Mouse (Mus musculus): ENCODE measurements at regions not wholly inside any gene's neighbourhood (a gene's known extent, or its start where the extent isn't known, plus 50 kb on each side); places are given as distances from the start of the nearest gene placed in this dataset.

- Histone ChIP-seq H3K4me3 (replicated peaks; ENCODE audit: insufficient read depth, low read depth, low read length) (no peak overlapping the region), H3K27me3 (ENCODE audit: control insufficient read depth, insufficient read depth, low read length) (no peaks in the 10 kb centered on the region), H3K4me1 (ENCODE audit: control insufficient read depth, insufficient read depth, low read length) (no peaks in the 10 kb centered on the region), H3K27ac (ENCODE audit: insufficient read depth, low read length) (no peak overlapping the region)
- no peak for DNase-seq
- no peak for TF ChIP-seq CTCF (IDR thresholded peaks at IDR 0.05; ENCODE audit: borderline replicate concordance, insufficient read depth, low read depth, low read length)
- TF ChIP-seq POLR2A (IDR thresholded peaks at IDR 0.05; ENCODE audit: borderline replicate concordance, insufficient read depth, low read length): no peak
- WGBS: 87% methylated on average over 12 of the region's 12 CpGs
These were observed 217.4 kb downstream of the Cd83 start for GRCm38 (mm10) chr13:44001861-44002545.

- no peak for DNase-seq
- Histone ChIP-seq H3K27ac (ENCODE audit: insufficient read depth, low read length) (no peak overlapping the region), H3K27me3 (ENCODE audit: control insufficient read depth, insufficient read depth, low read length) (no peaks in the 10 kb centered on the region), H3K4me1 (ENCODE audit: control insufficient read depth, insufficient read depth, low read length) (no peaks in the 10 kb centered on the region), H3K4me3 (replicated peaks; ENCODE audit: insufficient read depth, low read depth, low read length) (no peak overlapping the region)
- WGBS: 77% methylated on average over 2 of the region's 2 CpGs
- TF ChIP-seq POLR2A (IDR thresholded peaks at IDR 0.05; ENCODE audit: borderline replicate concordance, insufficient read depth, low read length) (no peak), CTCF (IDR thresholded peaks at IDR 0.05; ENCODE audit: borderline replicate concordance, insufficient read depth, low read depth, low read length) (no peak)
These were observed 228.3 kb downstream of the Cd83 start for GRCm38 (mm10) chr13:44012868-44013267.

DNA sequence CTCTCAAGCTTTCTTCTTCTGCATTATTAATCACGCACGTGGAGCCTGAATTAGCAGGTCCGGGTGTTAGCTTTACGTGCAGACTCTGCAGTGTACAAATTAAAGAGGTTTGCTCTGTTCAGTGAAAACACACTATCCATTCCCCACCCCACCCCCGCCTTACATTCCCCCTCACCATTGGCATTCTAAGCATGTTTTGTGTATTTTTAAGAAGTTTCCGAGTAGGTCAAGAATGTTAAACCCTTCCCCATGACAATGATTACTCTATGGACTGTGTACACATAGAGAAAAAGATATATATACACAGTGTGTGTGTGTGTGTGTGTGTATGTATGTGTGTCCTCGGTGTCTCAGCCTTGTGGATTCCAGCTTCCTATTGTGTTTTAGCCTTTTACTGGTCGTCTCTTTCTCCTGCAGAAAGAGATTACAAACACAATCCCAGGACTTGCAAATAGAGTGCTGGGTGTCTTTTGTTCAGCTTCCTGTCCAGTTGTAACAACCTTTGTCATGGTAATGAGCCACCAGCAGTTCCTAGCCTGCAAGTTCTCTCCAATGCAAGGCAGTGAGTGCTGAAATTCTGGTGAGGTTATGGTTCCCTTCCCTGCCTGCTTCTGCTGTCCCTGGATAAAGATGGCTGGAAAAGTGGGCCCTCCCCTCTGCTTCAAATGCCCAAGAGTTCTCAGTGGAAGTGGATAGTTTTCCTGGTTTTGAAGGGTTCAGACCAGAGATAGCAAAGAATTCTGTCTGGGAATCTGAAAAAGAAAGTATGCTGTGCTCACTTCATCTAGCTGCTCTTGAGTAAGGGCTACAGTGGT lies 234.1 kb downstream of the Cd83 start:
- Histone ChIP-seq H3K27ac (ENCODE audit: insufficient read depth, low read length) (no peak overlapping the region), H3K27me3 (ENCODE audit: control insufficient read depth, insufficient read depth, low read length) (no peaks in the 10 kb centered on the region), H3K4me1 (ENCODE audit: control insufficient read depth, insufficient read depth, low read length) (no peaks in the 10 kb centered on the region), H3K4me3 (replicated peaks; ENCODE audit: insufficient read depth, low read depth, low read length) (no peak overlapping the region)
- no peak for TF ChIP-seq POLR2A (IDR thresholded peaks at IDR 0.05; ENCODE audit: borderline replicate concordance, insufficient read depth, low read length)
- no peak for TF ChIP-seq CTCF (IDR thresholded peaks at IDR 0.05; ENCODE audit: borderline replicate concordance, insufficient read depth, low read depth, low read length)
- DNase-seq: no peak
- WGBS: 51% methylated on average over 8 of the region's 8 CpGs

DNA sequence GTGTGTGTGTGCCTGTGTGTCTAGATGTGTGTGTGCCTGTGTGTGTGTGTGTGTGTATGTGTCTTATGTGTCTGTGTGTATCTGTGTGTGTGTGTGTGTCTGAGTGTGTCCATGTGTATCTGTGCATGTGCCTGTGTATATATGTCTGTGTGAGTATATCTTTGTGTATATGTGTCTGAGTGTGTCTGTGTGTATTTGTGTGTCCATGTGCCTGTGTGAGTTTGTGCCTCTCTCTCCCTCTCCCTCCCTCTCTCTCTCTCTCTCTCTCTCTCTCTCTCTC lies 234.7 kb downstream of the Cd83 start:
- DNase-seq: no peak
- no peak for TF ChIP-seq CTCF (IDR thresholded peaks at IDR 0.05; ENCODE audit: borderline replicate concordance, insufficient read depth, low read depth, low read length)
- no peak for TF ChIP-seq POLR2A (IDR thresholded peaks at IDR 0.05; ENCODE audit: borderline replicate concordance, insufficient read depth, low read length)
- Histone ChIP-seq H3K4me3 (replicated peaks; ENCODE audit: insufficient read depth, low read depth, low read length) (no peak overlapping the region), H3K27me3 (ENCODE audit: control insufficient read depth, insufficient read depth, low read length) (no peaks in the 10 kb centered on the region), H3K4me1 (ENCODE audit: control insufficient read depth, insufficient read depth, low read length) (no peaks in the 10 kb centered on the region), H3K27ac (ENCODE audit: insufficient read depth, low read length) (no peak overlapping the region)

GRCm38 (mm10) chr13:44020851-44021250 lies 236.3 kb downstream of the Cd83 start:
- 73% methylated on average over 7 of the region's 7 CpGs for WGBS
- Histone ChIP-seq H3K27ac (ENCODE audit: insufficient read depth, low read length) (no peak overlapping the region), H3K4me1 (ENCODE audit: control insufficient read depth, insufficient read depth, low read length) (no peaks in the 10 kb centered on the region), H3K27me3 (ENCODE audit: control insufficient read depth, insufficient read depth, low read length) (no peaks in the 10 kb centered on the region), H3K4me3 (replicated peaks; ENCODE audit: insufficient read depth, low read depth, low read length) (no peak overlapping the region)
- no peak for DNase-seq
- no peak for TF ChIP-seq CTCF (IDR thresholded peaks at IDR 0.05; ENCODE audit: borderline replicate concordance, insufficient read depth, low read depth, low read length)
- no peak for TF ChIP-seq POLR2A (IDR thresholded peaks at IDR 0.05; ENCODE audit: borderline replicate concordance, insufficient read depth, low read length)

GRCm38 (mm10) chr13:44022106-44022505 lies 237.5 kb downstream of the Cd83 start:
- TF ChIP-seq POLR2A (IDR thresholded peaks at IDR 0.05; ENCODE audit: borderline replicate concordance, insufficient read depth, low read length): no peak
- TF ChIP-seq CTCF (IDR thresholded peaks at IDR 0.05; ENCODE audit: borderline replicate concordance, insufficient read depth, low read depth, low read length): no peak
- Histone ChIP-seq H3K27ac (ENCODE audit: insufficient read depth, low read length) (no peak overlapping the region), H3K4me1 (ENCODE audit: control insufficient read depth, insufficient read depth, low read length) (no peaks in the 10 kb centered on the region), H3K4me3 (replicated peaks; ENCODE audit: insufficient read depth, low read depth, low read length) (no peak overlapping the region), H3K27me3 (ENCODE audit: control insufficient read depth, insufficient read depth, low read length) (no peaks in the 10 kb centered on the region)
- WGBS: 82% methylated on average over 10 of the region's 10 CpGs
- no peak for DNase-seq

DNA sequence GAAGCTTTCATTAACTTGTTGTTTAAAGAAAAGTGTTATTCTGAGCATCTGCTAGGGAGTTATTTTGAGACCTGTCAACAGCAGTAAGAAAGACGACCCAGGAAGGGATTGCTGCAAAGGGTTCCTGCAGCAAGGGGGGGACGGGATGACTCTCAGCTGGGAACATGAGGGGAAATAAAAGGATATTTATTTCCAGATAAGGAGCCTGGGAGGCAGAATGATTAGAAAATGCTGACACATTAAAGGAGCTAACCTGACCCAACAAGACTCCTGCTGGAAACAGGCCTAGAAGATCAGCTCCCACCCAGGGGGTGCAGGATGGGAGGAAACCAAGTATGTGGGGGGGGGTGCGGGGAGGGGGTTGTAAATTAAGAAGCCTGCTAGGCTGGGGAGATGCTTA lies 240.0 kb downstream of the Cd83 start:
- Histone ChIP-seq H3K27me3 (ENCODE audit: control insufficient read depth, insufficient read depth, low read length) (no peaks in the 10 kb centered on the region), H3K4me1 (ENCODE audit: control insufficient read depth, insufficient read depth, low read length) (no peaks in the 10 kb centered on the region), H3K27ac (ENCODE audit: insufficient read depth, low read length) (no peak overlapping the region), H3K4me3 (replicated peaks; ENCODE audit: insufficient read depth, low read depth, low read length) (no peak overlapping the region)
- DNase-seq: no peak
- WGBS: 91% methylated on average over 3 of the region's 3 CpGs
- TF ChIP-seq POLR2A (IDR thresholded peaks at IDR 0.05; ENCODE audit: borderline replicate concordance, insufficient read depth, low read length): no peak
- no peak for TF ChIP-seq CTCF (IDR thresholded peaks at IDR 0.05; ENCODE audit: borderline replicate concordance, insufficient read depth, low read depth, low read length)

Data from cerebellum, adult 2 months (tissue).